Mouse (Mus musculus) CH12.LX (cell line): ENCODE results near the gene Gpr146. TPM values are rescaled to one million over a fixed set of nuclear protein-coding genes. Genes with fewer than 3 reads are reported as not detected.
"Not testable (repeated sequence)": the region's sequence is repeated elsewhere in the genome, so short reads cannot be mapped to it uniquely, and the experiment has no call there.

Experiments used
- DNase-seq: peaks from one replicate; pipeline ENCODE4 v3.0.0-alpha.2; 2013; ENCODE audit errors: extremely low read depth
- H3K27ac ChIP-seq: 2 replicates; pipeline ENCODE4 v1.5.1; 2012; ENCODE audit warnings: low read depth, mild to moderate bottlenecking, control low read depth, moderate library complexity; ENCODE audit not compliant: insufficient read depth
- H3K27me3 ChIP-seq: replicated peaks from 2 replicates; pipeline ENCODE3; 2012; ENCODE audit warnings: inconsistent platforms
- H3K36me3 ChIP-seq, 2 experiments: replicated peaks in 1 of 2; 2 replicates each; pipeline versions ENCODE3 to v1.6.1; 2012; ENCODE audit warnings: inconsistent platforms in 1 of 2, low read length in 1 of 2, mild to moderate bottlenecking in 1 of 2, mixed read lengths in 1 of 2, moderate library complexity in 1 of 2; ENCODE audit not compliant: control insufficient read depth in 1 of 2, insufficient read depth in 1 of 2
- H3K4me1 ChIP-seq, 2 experiments: 2 replicates each; pipeline ENCODE4 v1.6.1; 2012; ENCODE audit warnings: inconsistent platforms in 1 of 2, moderate library complexity in 1 of 2; ENCODE audit not compliant: insufficient read depth in 2 of 2, control insufficient read depth in 1 of 2
- H3K4me2 ChIP-seq: 2 replicates; pipeline ENCODE4 v1.6.1; 2012; ENCODE audit warnings: low read depth, mild to moderate bottlenecking, control low read depth; ENCODE audit not compliant: poor library complexity, insufficient read depth, severe bottlenecking
- H3K4me3 ChIP-seq, 3 experiments: fragments of 150-350 bp in 1 of 3; sonication (generic) in 1 of 3; replicated peaks in 1 of 3; 2 replicates each; pipeline versions ENCODE3 to v1.5.1; 2011 to 2012; ENCODE audit warnings: low read depth in 2 of 3, low read length in 2 of 3, mild to moderate bottlenecking in 2 of 3, moderate library complexity in 2 of 3, control low read depth in 1 of 3, improper control_type of control experiment in 1 of 3, inconsistent platforms in 1 of 3, mixed read lengths in 1 of 3; ENCODE audit not compliant: poor library complexity in 1 of 3
- H3K79me2 ChIP-seq: replicated peaks from 2 replicates; pipeline ENCODE4 v1.6.1; 2012; ENCODE audit warnings: mild to moderate bottlenecking, moderate library complexity; ENCODE audit not compliant: control insufficient read depth, poor library complexity, insufficient read depth, severe bottlenecking; ENCODE audit errors: extremely low read depth
- H3K9ac ChIP-seq: 2 replicates; pipeline ENCODE4 v1.6.1; 2012; ENCODE audit warnings: low read depth, mild to moderate bottlenecking, control low read depth, moderate library complexity; ENCODE audit not compliant: insufficient read depth
- H3K9me3 ChIP-seq: replicated peaks from 2 replicates; pipeline ENCODE3; 2012; ENCODE audit warnings: low read length, inconsistent platforms, mixed read lengths
- CHD2 ChIP-seq: IDR thresholded peaks from 2 replicates; pipeline ENCODE4 v1.6.1; 2011; ENCODE audit warnings: low read length, improper control_type of control experiment
- CTCF ChIP-seq, 2 experiments: IDR thresholded peaks in 1 of 2; conservative IDR thresholded peaks in 1 of 2; 2 replicates each; pipeline ENCODE4 v1.5.1; 2011 to 2012; ENCODE audit warnings: low read depth in 2 of 2, low read length in 2 of 2, improper control_type of control experiment in 1 of 2, inconsistent platforms in 1 of 2, mild to moderate bottlenecking in 1 of 2, moderate library complexity in 1 of 2
- E2F4 ChIP-seq: IDR thresholded peaks from 2 replicates; pipeline ENCODE4 v1.6.1; 2011; ENCODE audit warnings: low read depth, low read length, improper control_type of control experiment; ENCODE audit not compliant: insufficient replicate concordance
- EP300 ChIP-seq: IDR thresholded peaks from 2 replicates; pipeline ENCODE4 v1.6.1; 2011; ENCODE audit warnings: low read length, improper control_type of control experiment
- ETS1 ChIP-seq: conservative IDR thresholded peaks from 2 replicates; pipeline ENCODE4 v1.6.1; 2012; ENCODE audit warnings: low read depth, mild to moderate bottlenecking, inconsistent platforms, low read length, improper control_type of control experiment, moderate library complexity
- GABPA ChIP-seq: IDR thresholded peaks from 2 replicates; pipeline ENCODE4 v1.6.1; 2012; ENCODE audit warnings: low read depth, low read length, improper control_type of control experiment, inconsistent platforms; ENCODE audit not compliant: insufficient replicate concordance
- IRF4 ChIP-seq: IDR thresholded peaks from 2 replicates; pipeline ENCODE4 v1.6.1; 2014; ENCODE audit warnings: low read depth, mild to moderate bottlenecking, inconsistent platforms, low read length, improper control_type of control experiment
- JUN ChIP-seq: IDR thresholded peaks from 2 replicates; pipeline ENCODE4 v1.6.1; 2011; ENCODE audit warnings: low read depth, mild to moderate bottlenecking, low read length, improper control_type of control experiment, moderate library complexity; ENCODE audit not compliant: insufficient read depth
- KAT2A ChIP-seq: IDR thresholded peaks from 2 replicates; pipeline ENCODE4 v1.6.1; 2012; ENCODE audit warnings: low read length, improper control_type of control experiment, inconsistent platforms; ENCODE audit not compliant: insufficient replicate concordance
- NELFE ChIP-seq: IDR thresholded peaks from 2 replicates; pipeline ENCODE4 v1.6.1; 2011; ENCODE audit warnings: low read depth, low read length, improper control_type of control experiment
- RCOR1 ChIP-seq: conservative IDR thresholded peaks from 2 replicates; pipeline ENCODE4 v1.6.1; 2012; ENCODE audit warnings: low read depth, mild to moderate bottlenecking, inconsistent platforms, low read length, improper control_type of control experiment
- SIN3A ChIP-seq: IDR thresholded peaks from 2 replicates; pipeline ENCODE4 v1.6.1; 2012; ENCODE audit warnings: low read length, improper control_type of control experiment, inconsistent platforms
- SMC3 ChIP-seq: IDR thresholded peaks from 2 replicates; pipeline ENCODE4 v1.6.1; 2011; ENCODE audit warnings: low read depth, low read length, improper control_type of control experiment
- UBTF ChIP-seq: IDR thresholded peaks from 2 replicates; pipeline ENCODE4 v1.6.1; 2012; ENCODE audit warnings: low read depth, mild to moderate bottlenecking, inconsistent platforms, low read length, improper control_type of control experiment, moderate library complexity
- USF2 ChIP-seq: conservative IDR thresholded peaks from 2 replicates; pipeline ENCODE4 v1.6.1; 2011; ENCODE audit warnings: low read depth, low read length, improper control_type of control experiment
- ZKSCAN1 ChIP-seq: IDR thresholded peaks from 2 replicates; pipeline ENCODE4 v1.6.1; 2012; ENCODE audit warnings: low read depth, inconsistent platforms, low read length, improper control_type of control experiment, borderline replicate concordance
- ZMIZ1 ChIP-seq: IDR thresholded peaks from 2 replicates; pipeline ENCODE4 v1.6.1; 2012; ENCODE audit warnings: low read depth, mild to moderate bottlenecking, inconsistent platforms, low read length, improper control_type of control experiment
- dilution Hi-C: fragments of 300-500 bp; cut with MboI; formaldehyde crosslinking; loops from 2 replicates; pipeline ENCODE4 v1.14.3; 2020; ENCODE audit warnings: low sequenced_read_pairs; ENCODE audit not compliant: extremely low pct_unique_long_range_greater_than_20kb, extremely low pct_ligation_motif_present
- in situ Hi-C: fragments of 300-500 bp; cut with MboI; formaldehyde crosslinking; loops from 3 replicates; pipeline ENCODE4 v1.14.3; 2019; ENCODE audit warnings: low sequenced_read_pairs, low pct_ligation_motif_present, low pct_unique_long_range_greater_than_20kb, mixed read lengths
- polyA plus RNA-seq: library from polyadenylated mRNA; unstranded; fragments of >175 nt; gene quantifications from 2 replicates; pipeline ENCODE4 v1.2.1, GENCODE M21; 2012; ENCODE audit warnings: low read depth; ENCODE audit not compliant: insufficient read length
- total RNA-seq, 2 experiments: library from RNA; depleted of rRNA; stranded (reverse); fragments of 300-350 nt in 1 of 2; fragments of >200 nt in 1 of 2; gene quantifications; 2 replicates each; pipeline ENCODE4 v1.2.3; 2012 to 2014

Gpr146 gene
- total and polyA plus RNA-seq, 3 experiments = 0.13 TPM; not detected in 2

- H3K27me3 ChIP-seq, DNase-seq, H3K9ac ChIP-seq, H3K9me3 ChIP-seq, H3K4me2 ChIP-seq, H3K79me2 ChIP-seq, H3K4me3 ChIP-seq, H3K27ac ChIP-seq, in situ Hi-C loops, dilution Hi-C loops: not testable (repeated sequence)
- peak in 1 of 2 experiments; percentile 26; a peak in 2 of 4 replicates for TF ChIP-seq CTCF (conservative IDR thresholded peaks at IDR 0.05 in 1 of 2, IDR thresholded peaks at IDR 0.05 in 1 of 2; ENCODE audit: low read depth in 2 of 2, low read length in 2 of 2)
- Histone ChIP-seq H3K36me3 (peaks cover 29 to 44% of the 10 kb centered on the region in 2 experiments), H3K4me1 (peaks cover 0 to 14% of the 10 kb centered on the region in 2 experiments; a peak in 2 of 4 replicates)
These were observed 43.1 kb upstream of the Gpr146 start for GRCm38 (mm10) chr5:139334394-139334793.

GRCm38 (mm10) chr5:139335634-139336033 lies 41.9 kb upstream of the Gpr146 start:
- dilution Hi-C loops (no loop called here), in situ Hi-C loops (no loop called here)
- Histone ChIP-seq H3K4me1 (peaks cover 0 to 15% of the 10 kb centered on the region in 2 experiments; a peak in 2 of 4 replicates), H3K9me3 (no peaks in the 10 kb centered on the region), H3K79me2 (no peaks in the 10 kb centered on the region), H3K4me2 (no peak overlapping the region), H3K9ac (no peak overlapping the region)
- no peak for TF ChIP-seq EP300
- TF ChIP-seq USF2 = no peak
- TF ChIP-seq, all 38 proteins: peak for 0
- no peak for DNase-seq
- Histone ChIP-seq H3K27me3 (no peaks in the 10 kb centered on the region), H3K27ac (no peak overlapping the region), H3K36me3 (peaks cover 39 to 57% of the 10 kb centered on the region in 2 experiments), H3K4me3 (no peak overlapping the region)

GRCm38 (mm10) chr5:139337826-139338370 lies 39.6 kb upstream of the Gpr146 start:
- in situ Hi-C loops = no loop called here
- dilution Hi-C loops = no loop called here

More at GRCm38 (mm10) chr5:139337826-139338370, 39.6 kb upstream of the Gpr146 start:
- Histone ChIP-seq H3K4me2 (no peak overlapping the region), H3K4me3 (no peak overlapping the region), H3K27me3 (no peaks in the 10 kb centered on the region), H3K36me3 (peaks cover 51 to 76% of the 10 kb centered on the region in 2 experiments), H3K27ac (no peak overlapping the region), H3K9me3 (no peaks in the 10 kb centered on the region), H3K79me2 (no peaks in the 10 kb centered on the region; the same call in 1 of the 2 replicates), H3K4me1 (peaks cover 0 to 13% of the 10 kb centered on the region in 2 experiments; a peak in 2 of 4 replicates)
- TF ChIP-seq NELFE (no peak), CTCF (conservative IDR thresholded peaks at IDR 0.05 in 1 of 2, IDR thresholded peaks at IDR 0.05 in 1 of 2; ENCODE audit: low read depth in 2 of 2, low read length in 2 of 2) (no peak), ETS1 (no peak), CHD2 (no peak), KAT2A (no peak), IRF4 (no peak), RCOR1 (no peak), SMC3 (no peak), E2F4 (no peak), GABPA (no peak), ZKSCAN1 (no peak), SIN3A (no peak), ZMIZ1 (no peak), JUN (no peak), UBTF (no peak)
- TF ChIP-seq, all 38 proteins: peak for 0
- no peak for DNase-seq
- no peak overlapping the region for H3K9ac ChIP-seq
